Mouse (Mus musculus) ES-E14 (cell line): ENCODE measurements around the gene Tmem131. TPM values are rescaled to one million over a fixed set of nuclear protein-coding genes. Genes with fewer than 3 reads are reported as not detected.
"Not testable (repeated sequence)": the region's sequence is repeated elsewhere in the genome, so short reads cannot be mapped to it uniquely, and the experiment has no call there.

ENCODE experiments used
- DNase-seq: peaks from one replicate; pipeline ENCODE4 v3.0.0-alpha.2; 2013; ENCODE audit warnings: low read depth, low spot score
- H3K27ac ChIP-seq: 2 replicates; pipeline ENCODE4 v1.5.1; 2012; ENCODE audit warnings: low read depth, mild to moderate bottlenecking, low read length, moderate library complexity, mixed read lengths; ENCODE audit not compliant: poor library complexity, insufficient read depth, severe bottlenecking
- H3K36me3 ChIP-seq: 2 replicates; pipeline ENCODE4 v1.6.1; 2012; ENCODE audit warnings: mild to moderate bottlenecking, low read length, moderate library complexity, mixed read lengths; ENCODE audit not compliant: control insufficient read depth, poor library complexity, insufficient read depth, severe bottlenecking
- H3K4me1 ChIP-seq, 2 experiments: fragments of 150-350 bp in 1 of 2; sonication (generic) in 1 of 2; 2 replicates each; pipeline ENCODE4 v1.6.1; 2012; ENCODE audit warnings: low read length in 2 of 2, mild to moderate bottlenecking in 1 of 2, mixed read lengths in 1 of 2; ENCODE audit not compliant: control insufficient read depth in 2 of 2, insufficient read depth in 2 of 2, poor library complexity in 1 of 2
- H3K4me3 ChIP-seq, 2 experiments: fragments of 150-350 bp in 1 of 2; sonication (generic) in 1 of 2; 2 replicates each; pipeline ENCODE4 v1.5.1; 2012; ENCODE audit warnings: low read length in 2 of 2, low read depth in 1 of 2, mild to moderate bottlenecking in 1 of 2, mixed read lengths in 1 of 2; ENCODE audit not compliant: insufficient read depth in 1 of 2, poor library complexity in 1 of 2, severe bottlenecking in 1 of 2
- H3K9ac ChIP-seq: 2 replicates; pipeline ENCODE4 v1.6.1; 2012; ENCODE audit warnings: low read depth, mild to moderate bottlenecking, low read length, mixed read lengths; ENCODE audit not compliant: poor library complexity, insufficient read depth, severe bottlenecking
- H3K9me3 ChIP-seq: fragments of 150-350 bp; sonication (generic); 2 replicates; pipeline ENCODE4 v1.6.1; 2012; ENCODE audit warnings: low read depth, mild to moderate bottlenecking, low read length; ENCODE audit not compliant: control insufficient read depth, insufficient read depth
- CHD2 ChIP-seq: IDR thresholded peaks from 2 replicates; pipeline ENCODE4 v1.6.1; 2014; ENCODE audit warnings: mild to moderate bottlenecking, low read depth, low read length, inconsistent platforms
- HCFC1 ChIP-seq: IDR thresholded peaks from 2 replicates; pipeline ENCODE4 v1.6.1; 2012; ENCODE audit warnings: low read length, inconsistent platforms, borderline replicate concordance; ENCODE audit not compliant: insufficient read depth
- MAFK ChIP-seq: IDR thresholded peaks from 2 replicates; pipeline ENCODE4 v1.6.1; 2014; ENCODE audit warnings: mild to moderate bottlenecking, low read depth, low read length, inconsistent platforms; ENCODE audit not compliant: insufficient read depth
- ZC3H11A ChIP-seq: IDR thresholded peaks from 2 replicates; pipeline ENCODE4 v1.6.1; 2012; ENCODE audit warnings: low read depth, mild to moderate bottlenecking, inconsistent platforms, low read length, borderline replicate concordance
- ZNF384 ChIP-seq: IDR thresholded peaks from 2 replicates; pipeline ENCODE4 v1.6.1; 2012; ENCODE audit warnings: low read depth, low read length, inconsistent platforms
- in situ Hi-C, 2 experiments: fragments of 600-800 bp; cut with MboI; formaldehyde crosslinking; loops; one replicate each; pipeline ENCODE4 v1.15.1; 2025; ENCODE audit warnings: low sequenced_read_pairs in 2 of 2, inconsistent platforms in 1 of 2; ENCODE audit not compliant: unreplicated experiment in 2 of 2
- total RNA-seq: library from RNA; depleted of rRNA; stranded (reverse); fragments of 300-350 nt; gene quantifications from 2 replicates; pipeline ENCODE4 v1.2.3, GENCODE M21; 2012

Tmem131 gene
- total RNA-seq, 1 experiment: 73.1 TPM

DNA sequence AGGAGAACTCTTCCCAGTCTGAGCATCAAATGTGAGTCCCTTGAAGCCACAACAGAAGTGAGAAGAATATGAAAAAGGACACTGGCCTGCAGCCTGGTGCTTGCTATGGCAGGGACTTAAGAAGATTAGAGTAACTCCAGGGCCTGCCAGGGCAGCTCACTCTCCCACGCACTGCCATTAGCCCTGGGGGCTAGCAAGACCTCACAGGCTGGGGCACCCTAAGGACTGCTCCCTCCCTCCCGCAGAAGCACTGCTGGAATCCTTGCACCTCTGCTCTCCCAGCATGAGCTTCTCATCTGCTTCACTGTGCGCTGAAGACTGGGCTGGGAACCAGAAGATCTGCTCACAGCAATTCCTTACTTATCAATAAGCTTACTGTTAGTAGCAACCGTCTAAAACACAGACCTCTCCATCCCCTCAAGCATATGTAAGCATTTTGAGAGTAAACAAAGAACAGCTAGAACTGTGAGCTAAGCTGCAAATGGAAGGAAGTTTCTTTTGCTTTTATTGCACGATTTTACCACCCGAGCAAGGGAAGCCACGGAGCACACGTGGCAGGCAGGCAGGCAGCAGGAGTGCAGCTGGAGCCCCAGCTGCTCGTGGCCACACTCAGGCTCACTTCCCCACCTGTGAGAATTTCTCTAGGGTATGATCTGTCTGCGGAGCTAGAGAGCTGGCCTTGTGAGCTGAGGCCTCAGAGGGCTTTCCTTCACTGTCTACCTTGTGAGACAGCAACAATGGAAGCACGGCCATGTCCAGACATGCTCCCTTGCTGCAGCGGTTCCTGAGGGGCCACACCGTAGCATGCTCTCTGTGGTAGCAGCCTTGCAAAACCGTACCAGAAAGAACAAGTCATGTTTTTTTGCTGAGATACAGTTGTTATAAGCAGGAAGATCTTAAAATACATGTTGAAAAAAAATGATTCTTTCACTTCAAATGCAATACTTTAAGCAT lies 112.3 kb downstream of the Tmem131 start:
- Histone ChIP-seq H3K4me1 (peaks cover 7% of the 10 kb centered on the region in 2 experiments; a peak in 3 of 4 replicates), H3K9ac (peak overlapping the region; percentile 45; the same call in 1 of the 2 replicates), H3K4me3 (no peak overlapping the region), H3K9me3 (no peaks in the 10 kb centered on the region), H3K36me3 (peaks cover 33% of the 10 kb centered on the region), H3K27ac (peak overlapping the region; percentile 76)
- DNase-seq: no peak
- TF ChIP-seq HCFC1: no peak
- TF ChIP-seq CHD2: no peak
- no peak for TF ChIP-seq MAFK
- TF ChIP-seq ZC3H11A: no peak
- no peak for TF ChIP-seq ZNF384
- in situ Hi-C loops: no loop called here

DNA sequence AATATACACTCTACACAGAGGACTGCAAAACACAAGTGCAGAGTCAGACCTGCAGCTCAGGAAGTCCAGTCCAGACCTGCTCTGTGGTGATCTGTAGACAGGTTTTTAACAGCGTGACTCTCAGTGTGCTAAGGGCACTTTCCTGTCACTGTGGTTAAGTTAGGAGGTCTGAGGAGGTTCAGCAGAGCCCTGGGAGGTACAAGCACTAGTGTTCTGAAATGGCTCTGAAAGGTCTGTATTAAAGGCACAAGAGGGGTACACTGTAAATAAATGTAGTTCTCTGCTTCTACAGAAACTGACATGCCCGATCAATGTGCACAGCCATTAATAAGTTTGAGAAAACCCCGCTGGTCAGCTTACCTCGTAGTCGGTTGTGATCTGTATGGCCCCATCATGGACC lies 119.1 kb downstream of the Tmem131 start:
- Histone ChIP-seq H3K27ac (no peak overlapping the region), H3K9me3 (no peaks in the 10 kb centered on the region), H3K9ac (no peak overlapping the region), H3K4me3 (no peak overlapping the region), H3K36me3 (peaks cover 48% of the 10 kb centered on the region), H3K4me1 (no peaks in the 10 kb centered on the region; a peak in 1 of 4 replicates)
- DNase-seq: no peak
- in situ Hi-C loops: no loop called here
- no peak for TF ChIP-seq ZNF384
- no peak for TF ChIP-seq ZC3H11A
- no peak for TF ChIP-seq MAFK
- TF ChIP-seq HCFC1: no peak
- TF ChIP-seq CHD2: no peak

GRCm38 (mm10) chr1:36821918-36822317 lies 121.5 kb downstream of the Tmem131 start:
- H3K27ac ChIP-seq, H3K4me1 ChIP-seq, DNase-seq, H3K9me3 ChIP-seq, H3K4me3 ChIP-seq, in situ Hi-C loops, H3K9ac ChIP-seq: not testable (repeated sequence)
- peaks cover 50% of the 10 kb centered on the region for H3K36me3 ChIP-seq

DNA sequence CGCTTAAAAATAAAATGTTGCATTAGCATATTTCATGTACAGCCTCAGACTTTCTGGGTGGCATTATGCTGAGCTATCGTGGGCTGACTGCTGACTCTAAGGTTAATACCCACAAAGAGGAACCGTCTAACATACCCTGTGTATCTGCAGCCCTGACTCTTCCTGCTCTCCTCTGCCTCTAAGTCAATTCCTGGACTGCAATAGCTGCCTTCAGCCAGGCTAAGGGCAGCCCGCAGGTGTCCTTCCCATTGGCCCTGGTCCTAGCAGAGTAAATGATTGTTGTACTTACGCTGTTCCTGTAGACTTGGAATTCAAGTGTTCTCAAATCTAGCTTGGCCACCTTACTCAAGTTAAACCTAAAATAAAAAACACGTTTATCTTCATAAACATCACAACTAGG lies 128.3 kb downstream of the Tmem131 start:
- in situ Hi-C loops: no loop called here
- peaks cover 62% of the 10 kb centered on the region for H3K36me3 ChIP-seq
- H3K9ac ChIP-seq: no peak overlapping the region
- no peak overlapping the region for H3K4me3 ChIP-seq
- no peak overlapping the region for H3K27ac ChIP-seq
- H3K9me3 ChIP-seq: no peaks in the 10 kb centered on the region
- TF ChIP-seq ZNF384 (no peak), ZC3H11A (no peak), HCFC1 (no peak), MAFK (no peak), CHD2 (no peak)
- H3K4me1 ChIP-seq: peaks cover 0 to 3% of the 10 kb centered on the region in 2 experiments; a peak in 3 of 4 replicates
- DNase-seq: no peak
